Comparison of ENCODE assay signal across 12 mouse cellular contexts in the genomic region with DNA sequence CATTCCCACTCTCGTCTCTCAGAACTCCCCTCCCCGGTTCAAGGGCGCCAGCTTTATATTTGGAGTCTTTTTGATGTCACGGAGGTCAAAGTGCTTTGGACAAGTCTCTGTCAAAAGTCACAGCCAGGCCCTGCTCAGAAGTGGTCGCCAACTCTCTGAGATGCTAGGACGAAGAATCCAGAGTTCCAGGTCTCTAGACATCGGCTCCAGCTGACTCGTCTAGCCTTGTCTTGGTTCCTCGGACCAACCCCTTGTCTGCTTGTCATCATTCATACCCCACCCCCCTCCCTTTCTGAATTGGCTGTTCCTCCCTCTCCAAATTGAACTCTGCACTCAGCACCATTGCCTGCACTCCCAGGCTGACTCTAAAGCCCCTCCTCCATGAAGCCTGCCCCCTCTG. TPM values are rescaled to one million over a fixed set of nuclear protein-coding genes. Genes with fewer than 3 reads are reported as not detected.
DNase-seq lines count a peak whose midpoint lies in the region; ATAC-seq lines count a peak whose summit lies in the region.
"Had no signal": no experiment of that assay in that cellular context is flagged by ENCODE, and none has a peak within 500 bp of the region (broad histone marks: within the 10 kb centered on the region; RNA-seq: fewer than 3 reads in every experiment).

No protein-coding gene starts in this region.

- peak overlapping the region; percentile 61 for H3K9ac ChIP-seq in heart, embryonic 13.5 days
- no peak overlapping the region for H3K9ac ChIP-seq in embryonic facial prominence, embryonic 11.5 days (replicated peaks; ENCODE audit: low read length)
- no peak overlapping the region for H3K9ac ChIP-seq in limb, embryonic 11.5 days (ENCODE audit: low read length)
- no peak overlapping the region for H3K9ac ChIP-seq in forebrain, embryonic 13.5 days

- no peak for DNase-seq in heart, adult 18-20 months
- DNase-seq in 3T3-L1 (ENCODE audit: low read depth, low spot score), result peak; percentile 71
- DNase-seq in embryonic facial prominence, embryonic 11.5 days (ENCODE audit: low spot score), result peak; percentile 53
- peak; percentile 49 for DNase-seq in limb, embryonic 11.5 days (ENCODE audit: low spot score)
- no peak for DNase-seq in cerebellum, postnatal 10 days
- no peak for DNase-seq in left cerebral cortex, adult 8-10 months (ENCODE audit: low spot score in 2 of 2)

- peaks cover 17% of the 10 kb centered on the region for H3K27me3 ChIP-seq in heart, embryonic 13.5 days (replicated peaks)
- no peaks in the 10 kb centered on the region; the same call in 1 of the 2 replicates for H3K27me3 ChIP-seq in embryonic facial prominence, embryonic 11.5 days (ENCODE audit: control insufficient read depth, insufficient read depth, low read length)
- no peaks in the 10 kb centered on the region for H3K27me3 ChIP-seq in limb, embryonic 11.5 days (ENCODE audit: control insufficient read depth, insufficient read depth, low read length)
- H3K27me3 ChIP-seq in forebrain, embryonic 13.5 days, result peaks cover 31% of the 10 kb centered on the region

- H3K36me3 ChIP-seq in heart, embryonic 13.5 days, result no peaks in the 10 kb centered on the region
- no peaks in the 10 kb centered on the region for H3K36me3 ChIP-seq in embryonic facial prominence, embryonic 11.5 days (replicated peaks; ENCODE audit: control insufficient read depth, insufficient read depth, low read depth, low read length)
- no peaks in the 10 kb centered on the region for H3K36me3 ChIP-seq in limb, embryonic 11.5 days (ENCODE audit: control insufficient read depth, insufficient read depth, low read length)
- H3K36me3 ChIP-seq in forebrain, embryonic 13.5 days (ENCODE audit: poor library complexity, severe bottlenecking), result no peaks in the 10 kb centered on the region

- WGBS in heart, embryonic 13.5 days, result 27% methylated on average over 9 of the region's 9 CpGs
- WGBS in embryonic facial prominence, embryonic 11.5 days, result 39% methylated on average over 9 of the region's 9 CpGs
- WGBS in limb, embryonic 11.5 days, result 18% methylated on average over 9 of the region's 9 CpGs
- 55% methylated on average over 9 of the region's 9 CpGs for WGBS in forebrain, embryonic 13.5 days

- 0 out of 2 replicates have a peak overlapping the region, but pooled peaks have one; percentile 0 for H3K4me3 ChIP-seq in heart, embryonic 13.5 days
- no peak overlapping the region for H3K4me3 ChIP-seq in embryonic facial prominence, embryonic 11.5 days (ENCODE audit: low read depth, low read length)
- H3K4me3 ChIP-seq in limb, embryonic 11.5 days (ENCODE audit: low read depth, low read length), result no peak overlapping the region
- no peak overlapping the region for H3K4me3 ChIP-seq in forebrain, embryonic 13.5 days

- peak overlapping the region; percentile 86 for H3K27ac ChIP-seq in heart, embryonic 13.5 days (replicated peaks)
- H3K27ac ChIP-seq in embryonic facial prominence, embryonic 11.5 days (replicated peaks; ENCODE audit: low read depth, low read length), result peak overlapping the region; percentile 82
- peak overlapping the region; percentile 91 for H3K27ac ChIP-seq in limb, embryonic 11.5 days (replicated peaks; ENCODE audit: low read depth, low read length)
- H3K27ac ChIP-seq in forebrain, embryonic 13.5 days, result no peak overlapping the region

- peaks cover 64% of the 10 kb centered on the region for H3K4me1 ChIP-seq in heart, embryonic 13.5 days
- H3K4me1 ChIP-seq in embryonic facial prominence, embryonic 11.5 days (ENCODE audit: control insufficient read depth, insufficient read depth, low read length), result peaks cover 13% of the 10 kb centered on the region
- H3K4me1 ChIP-seq in limb, embryonic 11.5 days (ENCODE audit: control insufficient read depth, insufficient read depth, low read length), result peaks cover 50% of the 10 kb centered on the region
- H3K4me1 ChIP-seq in forebrain, embryonic 13.5 days, result peaks cover 17% of the 10 kb centered on the region

- no peak for ATAC-seq in heart, embryonic 13.5 days (ENCODE audit: extremely low read depth, insufficient number of reproducible peaks, low FRiP score, low TSS enrichment)
- no peak for ATAC-seq in embryonic facial prominence, embryonic 11.5 days (replicated peaks; ENCODE audit: insufficient number of reproducible peaks, low FRiP score, low TSS enrichment, low read depth)
- no peak for ATAC-seq in limb, embryonic 11.5 days (ENCODE audit: insufficient number of reproducible peaks, low FRiP score, low TSS enrichment, low read depth)
- no peak for ATAC-seq in forebrain, embryonic 13.5 days

- no peaks in the 10 kb centered on the region for H3K9me3 ChIP-seq in heart, embryonic 13.5 days
- no peaks in the 10 kb centered on the region for H3K9me3 ChIP-seq in embryonic facial prominence, embryonic 11.5 days (replicated peaks; ENCODE audit: control insufficient read depth, low read length)
- no peaks in the 10 kb centered on the region for H3K9me3 ChIP-seq in limb, embryonic 11.5 days (ENCODE audit: control insufficient read depth, low read length)
- no peaks in the 10 kb centered on the region for H3K9me3 ChIP-seq in forebrain, embryonic 13.5 days (replicated peaks)

- H3K4me2 ChIP-seq in heart, embryonic 13.5 days, result peak overlapping the region; percentile 57
- no peak overlapping the region for H3K4me2 ChIP-seq in embryonic facial prominence, embryonic 11.5 days (ENCODE audit: low read depth, low read length)
- no peak overlapping the region for H3K4me2 ChIP-seq in limb, embryonic 11.5 days (ENCODE audit: low read depth, severe bottlenecking)
- no peak overlapping the region for H3K4me2 ChIP-seq in forebrain, embryonic 13.5 days

RNA-seq across cellular contexts. Expression of gene Col1a1, which starts 6.4 kb away (rescaled TPM):
- polyA plus RNA-seq in heart, embryonic 13.5 days (2015; fragmentation: Nextera tagmentation; extraction: Ambion mirVana), result 415 and 595 TPM in 2 replicates
- total RNA-seq in heart, adult 18-20 months (2021), result 10 to 100 TPM; 43.0 to 53.3 TPM
- polyA plus RNA-seq in embryonic facial prominence, embryonic 11.5 days (2014; fragmentation: Nextera tagmentation; extraction: Ambion mirVana), result 93.8 and 109 TPM in 2 replicates
- polyA plus RNA-seq in limb, embryonic 11.5 days (2014; fragmentation: Nextera tagmentation; extraction: Ambion mirVana), result 89.0 and 102 TPM in 2 replicates
- polyA plus RNA-seq in forebrain, embryonic 13.5 days (2015; fragmentation: Nextera tagmentation; extraction: Ambion mirVana), result 29.9 and 31.5 TPM in 2 replicates
- 10 to 100 TPM in 1 of 4 experiments, 1 to 10 TPM in 3; 7.0 to 10.2 (median 8.0) TPM for total RNA-seq in left cerebral cortex, adult 8-10 months (2022)

RNA-seq across cellular contexts. Expression of gene Hils1, which starts 37.8 kb away (rescaled TPM):
- polyA plus RNA-seq in heart, embryonic 13.5 days (2015; fragmentation: Nextera tagmentation; extraction: Ambion mirVana), result 0.23 TPM in 1 of 2 replicates, not detected in the other
- total RNA-seq in heart, adult 18-20 months (2021), result not detected
- polyA plus RNA-seq in embryonic facial prominence, embryonic 11.5 days (2014; fragmentation: Nextera tagmentation; extraction: Ambion mirVana), result not detected in 2 replicates
- polyA plus RNA-seq in limb, embryonic 11.5 days (2014; fragmentation: Nextera tagmentation; extraction: Ambion mirVana), result not detected in 2 replicates
- polyA plus RNA-seq in forebrain, embryonic 13.5 days (2015; fragmentation: Nextera tagmentation; extraction: Ambion mirVana), result not detected in 2 replicates
- not detected for total RNA-seq in left cerebral cortex, adult 8-10 months (2022)
- total RNA-seq: CH12.LX; gastrocnemius, postnatal 4 days had no signal
- polyA plus RNA-seq: large intestine, adult 2 months; liver, embryonic 16.5 days had no signal

RNA-seq across cellular contexts. Expression of gene Sgca, which starts 46.5 kb away (rescaled TPM):
- 27.0 and 29.2 TPM in 2 replicates for polyA plus RNA-seq in heart, embryonic 13.5 days (2015; fragmentation: Nextera tagmentation; extraction: Ambion mirVana)
- 100 to 1,000 TPM; 182 to 184 TPM for total RNA-seq in heart, adult 18-20 months (2021)
- polyA plus RNA-seq in embryonic facial prominence, embryonic 11.5 days (2014; fragmentation: Nextera tagmentation; extraction: Ambion mirVana), result 0.38 and 0.84 TPM in 2 replicates
- 0.60 and 0.70 TPM in 2 replicates for polyA plus RNA-seq in limb, embryonic 11.5 days (2014; fragmentation: Nextera tagmentation; extraction: Ambion mirVana)
- not detected in 2 replicates for polyA plus RNA-seq in forebrain, embryonic 13.5 days (2015; fragmentation: Nextera tagmentation; extraction: Ambion mirVana)
- under 1 TPM in 3 of 4 experiments, not detected in 1; 0.23 to 0.48 (median 0.25) TPM for total RNA-seq in left cerebral cortex, adult 8-10 months (2022)

Comparison
In these comparisons a context has a peak if more than half of its experiments do, and no peak if none do; other contexts are left out.
1. DNase-seq: peak in 3T3-L1 (single experiment), embryonic facial prominence, embryonic 11.5 days (single experiment) and limb, embryonic 11.5 days (single experiment); none in heart, adult 18-20 months (0 of 2), cerebellum, postnatal 10 days (0 of 2) and left cerebral cortex, adult 8-10 months (0 of 2).
2. RNA of gene Sgca, which starts 46.5 kb away (polyA plus RNA-seq): 27.0 to 29.2 TPM in heart, embryonic 13.5 days; 0.38 to 0.84 TPM in embryonic facial prominence, embryonic 11.5 days, 0.60 to 0.70 TPM in limb, embryonic 11.5 days and not detected in forebrain, embryonic 13.5 days; every median in the first group is over 10 times any median in the second.